Mouse (Mus musculus): ENCODE data around the gene Lamb3. TPM values are rescaled to one million over a fixed set of nuclear protein-coding genes. Genes with fewer than 3 reads are reported as not detected.
"Not testable (repeated sequence)": the region's sequence is repeated elsewhere in the genome, so short reads cannot be mapped to it uniquely, and the experiment has no call there.

The Lamb3 gene
- total RNA-seq, 1 experiment from 2014 or later: 0.76 TPM

DNA sequence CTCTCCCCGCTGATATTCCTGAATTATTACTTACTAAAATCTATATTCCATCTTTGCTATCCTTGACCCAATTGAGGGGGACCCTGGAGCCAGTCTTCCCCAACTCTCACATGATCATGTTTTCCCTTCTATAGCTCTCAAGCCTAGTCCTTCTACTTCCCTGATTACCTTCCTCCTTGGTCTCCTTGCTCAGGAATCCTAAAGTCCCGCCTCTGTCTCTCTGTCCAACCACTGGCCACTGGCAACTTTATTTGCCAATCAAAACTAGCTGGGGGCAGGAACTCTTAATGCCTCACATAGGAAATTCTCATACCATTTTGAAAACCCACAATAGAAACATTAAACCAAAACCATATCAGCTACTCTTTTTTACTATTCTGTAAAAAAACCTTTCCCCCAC, 73.8 kb downstream of the Lamb3 start:
- no peak for DNase-seq

DNA sequence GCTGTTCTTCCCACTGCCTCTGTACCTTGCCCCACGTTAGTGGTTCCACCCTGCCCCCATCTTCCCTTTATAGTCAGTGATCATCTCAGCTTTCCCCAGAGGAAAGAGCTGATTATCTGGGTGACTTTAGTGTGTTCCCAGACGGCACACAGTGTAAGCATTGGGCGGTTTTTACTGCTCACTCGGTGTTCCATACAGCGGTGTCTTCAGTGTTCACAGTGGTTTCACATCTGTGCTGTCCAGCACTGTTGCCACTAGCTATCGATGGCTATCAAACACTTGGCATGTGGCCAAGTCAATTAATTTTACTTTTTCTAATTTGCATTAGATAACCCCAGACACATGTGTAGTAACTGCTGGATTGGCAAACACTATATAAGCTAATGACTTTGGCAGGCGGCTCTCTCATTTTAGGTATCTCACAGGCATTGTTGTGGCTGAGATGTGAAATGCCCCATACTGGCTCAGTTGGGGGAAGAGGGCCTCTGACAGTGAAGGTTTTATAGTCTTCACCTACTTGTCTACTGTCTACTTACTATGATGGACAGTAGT, 76.8 kb downstream of the Lamb3 start:
- DNase-seq: no peak

DNA sequence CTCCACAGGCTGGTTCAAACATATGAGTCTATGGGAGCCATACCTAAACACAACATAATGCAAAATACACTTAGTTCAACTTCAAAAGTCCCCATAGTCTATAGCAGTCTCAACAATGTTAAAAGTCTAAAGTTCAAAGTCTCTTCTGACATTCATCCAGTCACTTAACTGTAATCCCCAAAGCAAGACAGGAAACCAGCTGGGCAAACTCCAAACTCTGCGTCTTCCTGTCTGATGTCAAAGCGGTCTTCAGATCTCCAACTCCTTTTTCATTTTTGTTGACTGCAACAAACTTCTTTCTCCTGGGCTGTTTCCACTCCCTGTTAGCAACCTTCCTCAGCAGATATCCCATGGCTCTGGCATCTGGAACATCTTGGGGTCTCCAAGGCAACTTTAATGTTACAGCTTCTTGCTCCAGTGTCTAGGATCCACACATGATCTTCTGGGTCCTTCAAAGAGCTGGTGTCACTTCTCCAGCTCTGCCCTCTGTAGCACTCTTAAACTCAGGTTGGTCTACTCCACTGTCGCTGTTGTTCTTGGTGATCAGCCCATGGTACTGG, 78.3 kb downstream of the Lamb3 start:
- not testable (repeated sequence) for DNase-seq

DNA sequence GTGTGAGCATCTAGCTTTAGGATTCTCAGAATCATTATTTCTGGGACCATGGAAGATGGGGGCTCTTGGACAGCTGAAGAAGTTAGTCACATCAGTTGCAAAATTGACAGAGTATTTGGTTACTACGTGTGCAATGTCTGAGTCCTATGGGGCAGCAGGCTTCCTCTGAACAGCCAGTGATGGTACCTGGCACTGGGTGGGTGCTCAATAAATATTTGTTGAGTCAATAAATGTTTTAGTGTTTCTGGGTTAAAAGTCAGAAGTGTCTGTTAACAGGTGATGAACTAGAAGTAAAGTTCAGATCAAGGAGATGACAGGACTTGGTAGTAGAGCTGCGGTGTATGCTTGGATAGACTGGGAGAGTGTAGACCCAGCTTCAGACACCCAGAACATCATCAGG, 80.1 kb downstream of the Lamb3 start:
- DNase-seq: no peak

DNA sequence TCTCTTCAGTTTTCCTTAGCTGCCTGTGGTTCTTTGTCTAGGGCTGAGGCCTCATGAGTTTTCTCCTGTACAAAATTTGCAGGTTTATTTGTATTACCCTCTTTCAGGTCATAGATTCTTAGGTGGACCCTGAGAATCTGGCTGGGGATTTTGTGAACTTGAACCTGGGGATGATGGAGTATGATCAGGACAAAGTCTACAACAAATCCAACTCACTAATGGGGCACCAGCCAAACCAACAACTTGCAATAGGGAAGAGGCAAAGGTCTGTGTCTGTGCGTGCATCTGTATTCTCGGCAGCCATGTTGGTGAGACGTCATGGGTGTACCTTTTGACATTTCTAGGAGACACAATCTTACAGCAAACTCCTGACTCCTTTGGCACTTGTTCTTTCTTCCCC, 81.6 kb downstream of the Lamb3 start:
- DNase-seq: no peak

DNA sequence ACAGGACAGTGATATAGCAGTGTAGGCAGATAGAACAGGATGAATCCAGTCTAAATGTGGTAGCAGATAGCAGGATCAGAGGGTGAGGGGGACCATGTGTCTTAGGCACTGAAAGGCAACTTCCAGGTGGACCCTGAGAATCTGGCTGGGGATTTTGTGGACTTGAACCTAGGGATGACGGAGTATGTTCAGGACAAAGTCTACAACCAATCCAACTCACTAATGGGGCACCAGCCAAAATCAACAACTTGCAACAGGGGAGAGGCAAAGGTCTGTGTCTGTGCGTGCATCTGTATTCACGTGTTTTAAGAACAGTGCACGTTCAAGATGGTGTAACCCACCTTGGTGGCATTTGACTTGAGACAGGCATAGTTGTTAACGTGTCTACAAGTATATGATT, 82.4 kb downstream of the Lamb3 start:
- DNase-seq: no peak

DNA sequence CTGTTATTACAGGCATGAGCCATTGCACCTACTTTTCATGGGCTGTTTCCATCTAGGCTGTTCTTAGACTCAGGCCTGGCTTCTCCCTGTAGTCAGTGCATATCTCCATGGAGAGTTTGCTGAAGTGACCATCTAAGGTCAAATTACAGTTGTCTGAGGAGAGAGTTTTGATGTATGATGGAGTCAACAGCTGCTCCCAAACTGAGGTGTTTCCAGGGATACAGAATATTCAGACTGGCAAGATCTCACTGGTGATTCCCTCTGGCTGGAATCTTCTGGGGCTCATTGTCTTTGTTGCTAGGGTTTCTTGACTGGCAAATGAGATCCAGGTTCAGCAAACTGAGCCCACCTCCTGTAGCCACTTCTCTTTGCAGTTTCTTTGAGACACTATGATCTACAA, 83.2 kb downstream of the Lamb3 start:
- DNase-seq: no peak

DNA sequence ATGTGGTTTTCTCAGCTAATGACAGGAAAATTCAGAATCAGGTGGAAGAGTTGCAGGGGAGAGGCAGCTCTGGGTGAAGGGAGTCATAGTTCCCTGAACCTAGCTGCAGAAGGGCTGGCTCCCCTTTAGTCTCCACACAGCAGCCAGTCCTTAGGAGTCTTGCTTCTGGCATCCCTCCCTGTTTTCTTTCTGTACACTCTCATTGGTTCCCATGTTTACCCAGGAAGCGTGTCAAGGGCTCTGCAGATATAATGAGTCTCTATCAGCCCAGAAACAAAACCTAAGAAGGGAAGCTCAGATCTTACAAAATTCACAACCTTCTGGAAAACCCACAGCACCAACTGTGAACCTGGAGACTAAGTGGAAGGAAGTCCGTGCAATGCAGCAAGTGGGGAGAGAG, 85.5 kb downstream of the Lamb3 start:
- no peak for DNase-seq

DNA sequence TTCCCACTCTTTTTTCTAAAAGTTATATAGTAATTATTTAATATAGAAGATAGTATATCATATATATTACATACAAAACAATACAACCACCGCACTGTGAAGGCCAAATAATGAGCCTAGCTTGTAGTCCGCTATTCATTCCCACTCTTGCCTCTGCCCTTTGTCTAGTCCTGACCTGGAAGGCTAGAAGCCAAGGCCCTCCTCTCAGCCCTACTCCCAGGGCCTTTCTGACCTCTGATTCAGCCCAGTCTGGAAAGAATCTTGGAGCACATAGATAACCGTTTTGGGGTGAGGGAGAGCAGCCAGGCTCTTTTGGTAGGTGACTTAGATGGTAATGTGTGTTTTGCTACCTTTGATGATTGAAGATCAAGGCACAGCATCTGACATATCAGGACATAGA, 86.4 kb downstream of the Lamb3 start:
- no peak for DNase-seq

DNA sequence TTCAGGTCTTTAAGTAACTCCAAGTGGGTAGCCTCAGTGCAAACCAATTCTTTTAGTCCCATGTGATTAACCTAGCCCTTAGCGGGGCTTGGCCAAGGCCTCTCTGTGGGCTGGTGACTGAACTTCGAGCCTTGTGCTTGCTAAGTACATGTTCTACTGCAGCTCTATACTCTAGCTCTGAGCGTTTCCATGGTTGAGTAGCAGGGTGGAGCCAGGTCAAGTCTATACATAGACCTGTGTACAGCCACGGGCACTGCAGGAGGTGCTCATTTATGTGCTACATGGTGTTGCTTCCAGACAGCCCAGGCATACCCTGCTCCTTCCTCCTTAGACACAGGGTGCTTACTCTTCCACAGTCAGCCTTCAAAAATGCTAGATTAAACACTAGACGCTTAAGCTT, 88.4 kb downstream of the Lamb3 start:
- no peak for DNase-seq

DNA sequence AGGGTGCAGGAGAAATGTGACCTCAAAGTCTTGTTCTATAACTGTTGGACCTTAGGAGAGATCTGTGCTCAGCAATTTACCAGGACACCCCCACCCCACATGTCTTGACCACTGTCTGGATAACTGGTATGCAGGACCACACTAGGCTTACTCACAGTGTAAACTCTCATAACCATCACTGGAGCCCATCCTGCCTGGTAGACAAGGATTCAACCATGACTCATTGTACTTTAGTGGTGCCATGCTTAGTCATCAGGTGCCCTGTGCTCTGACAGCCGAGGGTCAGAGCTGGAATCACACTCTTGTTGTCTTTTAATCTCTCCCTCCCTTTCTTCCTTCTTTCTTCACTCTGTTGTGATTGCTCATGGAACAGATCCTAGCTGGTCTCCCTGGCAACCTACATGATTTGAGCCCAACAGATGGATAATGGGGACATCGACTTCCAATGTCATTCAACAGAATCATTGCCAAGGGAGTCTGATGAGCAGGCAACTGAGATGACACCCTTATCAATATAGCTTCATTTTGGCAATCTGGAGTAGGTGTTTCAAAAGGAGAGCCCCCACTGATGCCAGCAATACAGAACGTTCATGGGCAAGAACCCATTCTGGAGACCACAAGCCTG, 90.8 kb downstream of the Lamb3 start:
- no peak for DNase-seq

DNA sequence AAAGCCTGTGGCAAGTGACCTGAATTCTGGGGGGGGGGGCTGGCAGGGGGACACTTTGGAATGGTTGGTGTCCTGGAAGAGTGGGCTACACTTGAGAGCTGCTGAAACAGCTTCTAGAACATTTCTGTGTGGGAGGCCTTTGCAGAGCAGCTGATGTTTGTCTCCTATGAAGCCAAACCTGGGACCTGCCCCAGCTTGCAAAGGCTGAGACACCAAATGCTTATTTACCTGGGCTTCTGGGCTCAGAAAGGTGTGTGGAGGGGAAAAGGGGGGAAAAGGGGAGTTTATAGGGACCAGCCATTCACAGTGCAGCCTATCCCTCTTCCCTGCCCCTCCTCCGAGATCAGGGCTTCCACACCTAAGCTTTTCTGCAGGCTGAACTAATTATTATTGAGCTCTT, 92.5 kb downstream of the Lamb3 start:
- DNase-seq: no peak

DNA sequence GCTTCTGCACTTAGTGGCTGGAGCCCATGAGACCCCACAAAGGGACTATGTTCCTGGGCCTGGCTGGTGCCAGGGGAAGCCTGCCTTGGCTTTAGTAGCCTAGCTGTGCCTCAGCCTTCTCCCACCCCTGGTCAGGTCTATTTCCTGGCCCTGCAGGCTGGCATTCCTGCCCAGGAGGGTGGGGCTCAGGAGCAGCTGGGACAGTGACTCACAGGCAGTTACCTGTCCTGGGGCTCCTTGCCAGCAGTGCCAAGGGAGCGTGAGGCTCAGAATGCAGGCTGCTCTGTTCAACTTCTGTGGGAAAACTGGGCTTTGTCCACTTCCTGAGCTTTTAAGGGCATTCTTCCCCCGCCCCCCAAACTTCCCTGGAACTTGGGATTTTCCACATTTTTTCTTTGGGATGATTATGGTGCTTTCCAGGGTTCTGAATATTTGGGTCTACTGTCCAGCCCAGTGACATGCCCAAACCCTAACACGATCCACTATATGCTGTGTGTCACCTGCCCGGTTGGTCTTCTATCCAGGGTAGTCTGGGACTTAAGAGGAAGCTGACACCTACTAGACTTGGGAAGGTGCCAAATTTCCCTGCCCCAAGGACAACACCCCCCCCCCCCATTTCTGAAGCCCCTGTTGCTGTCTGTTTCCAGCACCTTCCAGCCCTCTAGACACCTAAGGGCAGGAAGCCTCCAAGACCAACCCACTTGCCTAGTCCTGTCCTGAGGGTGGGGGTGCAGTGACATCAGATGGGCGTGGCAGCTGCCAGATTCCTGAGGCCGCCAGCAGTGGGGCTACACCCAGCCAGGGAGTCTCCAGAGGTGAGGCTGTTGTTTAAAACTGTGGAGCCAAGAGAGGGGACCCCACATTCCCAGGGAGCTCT, 94.0 kb downstream of the Lamb3 start:
- no peak for DNase-seq

DNA sequence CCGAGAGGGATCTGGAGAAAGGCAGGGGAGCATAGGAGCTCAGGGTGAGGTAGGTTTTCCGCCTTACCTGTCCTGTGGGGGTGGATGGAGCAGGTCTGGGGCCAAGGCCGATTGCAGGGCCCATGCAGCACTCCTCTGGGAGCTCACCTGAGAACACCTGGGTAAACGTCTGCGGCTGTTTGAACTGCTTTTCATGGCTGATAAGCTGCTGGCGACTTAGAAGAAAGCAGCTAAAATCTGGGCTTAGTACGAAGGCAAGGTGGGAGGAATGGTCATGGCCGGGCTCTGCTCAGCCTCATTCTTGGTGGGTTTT, 94.5 kb downstream of the Lamb3 start:
- DNase-seq: no peak

DNA sequence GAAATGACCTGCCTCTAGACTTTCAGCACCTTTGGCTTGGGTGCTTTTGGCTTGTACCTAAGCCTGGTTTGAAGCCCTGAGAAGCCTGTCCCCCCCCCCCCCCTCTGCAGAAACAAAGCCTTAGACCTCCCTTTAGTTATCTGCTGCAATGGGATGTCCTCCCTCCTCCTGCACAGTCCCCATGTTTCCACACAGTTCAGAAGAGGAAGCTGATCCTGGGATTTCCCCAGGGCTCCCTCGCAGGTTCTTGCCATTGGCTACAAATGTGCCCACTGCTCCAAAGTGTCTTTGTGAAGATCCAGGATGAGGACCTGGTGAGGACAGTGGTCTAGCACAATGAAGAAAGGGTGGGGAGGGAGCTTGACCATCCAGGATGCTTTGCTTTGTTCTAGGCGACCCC, 95.6 kb downstream of the Lamb3 start:
- no peak for DNase-seq

DNA sequence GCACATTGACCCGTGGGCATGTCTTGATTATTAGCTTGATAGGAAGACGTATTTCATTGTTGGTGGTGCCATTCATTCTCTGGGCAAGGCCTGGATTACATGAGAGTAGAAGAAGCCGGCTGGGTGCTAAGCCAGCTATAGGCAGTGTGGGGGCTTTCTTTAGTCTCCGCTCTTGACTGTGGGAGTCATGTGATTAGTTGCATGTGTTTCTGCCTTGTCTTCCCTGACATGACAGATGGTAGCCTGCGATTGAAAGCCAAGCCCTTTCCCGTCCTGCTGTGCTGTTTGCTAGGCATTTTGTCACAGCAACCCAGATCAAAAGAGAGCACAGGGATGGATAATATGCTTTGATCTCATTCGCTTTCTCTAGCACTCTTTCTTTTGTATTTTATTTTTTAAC, 97.9 kb downstream of the Lamb3 start:
- DNase-seq: no peak

DNA sequence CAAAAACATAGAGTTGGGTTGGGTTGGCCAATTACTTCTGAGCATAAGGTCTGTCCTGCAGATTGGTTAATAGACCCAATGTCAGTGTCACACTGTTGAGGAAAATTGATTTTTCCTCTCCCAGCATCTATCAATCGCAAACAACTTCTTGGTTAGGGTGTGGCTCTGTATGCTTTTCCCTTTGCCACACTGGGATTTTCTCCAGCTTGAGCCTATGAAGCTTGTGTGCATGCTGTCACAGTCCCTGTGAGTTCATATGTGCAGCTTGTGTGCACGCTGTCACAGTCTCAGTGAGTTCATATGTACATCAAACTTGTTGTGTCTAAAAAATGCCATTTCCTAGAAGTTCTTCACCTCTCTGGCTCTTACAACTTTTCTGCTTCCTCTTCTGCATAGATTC, 99.3 kb downstream of the Lamb3 start:
- DNase-seq: no peak

DNA sequence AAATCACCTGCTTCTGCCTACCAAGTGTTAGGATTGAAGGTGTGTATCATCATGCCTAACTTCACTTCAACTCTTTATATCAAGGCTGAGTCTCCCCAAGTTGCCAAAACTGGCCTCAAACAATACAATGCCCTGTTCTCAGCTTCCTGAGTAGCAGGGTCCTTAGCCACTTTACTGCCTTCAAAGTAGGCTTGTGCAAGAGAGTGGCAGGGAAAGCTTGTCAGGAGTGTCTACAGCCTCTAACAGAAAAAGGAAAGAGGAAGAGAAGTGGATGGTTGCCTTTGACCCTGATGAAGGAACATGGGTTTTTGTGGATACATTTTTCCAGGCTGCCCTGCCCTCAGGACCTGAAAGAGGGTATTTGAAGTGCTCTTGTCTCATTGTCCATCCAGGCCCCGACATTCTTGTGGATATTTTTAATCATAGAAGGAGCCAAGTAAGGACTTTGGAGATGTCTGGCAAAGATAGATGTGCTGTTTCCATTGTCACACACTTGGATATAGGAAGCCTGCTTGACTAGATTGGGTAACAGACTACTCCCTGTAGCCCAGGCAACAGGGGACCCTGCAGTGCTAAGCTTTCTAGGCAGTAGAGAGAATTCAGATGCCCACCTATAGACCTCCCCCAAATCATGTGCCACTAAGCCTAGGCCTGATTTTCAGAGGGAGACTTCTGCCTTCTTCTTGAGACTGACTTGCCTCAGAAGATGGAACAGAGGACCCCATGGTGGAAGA, 102.5 kb downstream of the Lamb3 start:
- no peak for DNase-seq

DNA sequence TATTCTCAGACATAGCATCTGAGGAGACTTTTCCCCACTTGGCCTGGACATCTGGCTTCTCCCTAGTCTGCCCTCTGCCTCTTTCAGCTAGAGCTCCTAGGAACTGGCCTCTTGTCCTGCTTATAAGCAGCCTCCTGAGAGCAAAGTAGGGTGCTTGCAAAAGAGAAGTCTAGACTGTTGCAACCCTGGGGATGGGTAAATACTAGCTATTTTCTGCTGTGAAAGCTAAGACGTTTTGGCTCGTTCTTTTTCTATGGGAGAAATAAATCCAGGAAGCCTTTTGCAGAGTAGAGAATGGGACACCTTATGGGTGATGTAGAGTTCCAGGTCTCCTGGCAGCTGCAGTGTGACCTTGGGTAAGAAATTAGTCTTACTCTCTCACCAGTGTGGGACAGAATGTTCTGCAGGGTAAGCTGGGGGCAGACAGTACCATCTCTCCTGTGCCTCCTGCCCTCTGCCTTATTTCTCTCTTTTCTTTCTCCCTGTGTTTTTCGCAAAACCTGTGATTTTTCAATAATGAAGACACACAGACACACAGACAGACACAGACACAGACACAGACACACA, 103.1 kb downstream of the Lamb3 start:
- no peak for DNase-seq

DNA sequence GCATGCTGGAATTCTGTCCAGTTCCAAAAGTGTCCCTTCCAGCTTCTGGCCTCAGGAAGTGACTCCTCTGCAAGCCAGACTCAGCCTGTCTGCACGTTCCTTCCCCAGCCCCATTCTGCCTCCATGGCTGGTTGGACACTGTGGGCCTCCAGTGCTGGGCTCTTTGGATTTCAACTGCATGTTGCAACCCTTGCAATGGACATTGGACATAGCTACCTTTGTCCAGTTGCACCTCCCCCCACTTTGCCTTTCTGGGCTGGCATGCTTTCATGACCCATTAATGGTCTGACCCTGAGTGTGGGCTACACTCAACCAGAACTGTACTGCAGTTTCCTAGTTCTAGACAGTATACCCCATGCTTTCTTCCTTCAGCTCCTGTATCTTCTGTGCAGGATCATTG, 104.1 kb downstream of the Lamb3 start:
- no peak for DNase-seq

DNA sequence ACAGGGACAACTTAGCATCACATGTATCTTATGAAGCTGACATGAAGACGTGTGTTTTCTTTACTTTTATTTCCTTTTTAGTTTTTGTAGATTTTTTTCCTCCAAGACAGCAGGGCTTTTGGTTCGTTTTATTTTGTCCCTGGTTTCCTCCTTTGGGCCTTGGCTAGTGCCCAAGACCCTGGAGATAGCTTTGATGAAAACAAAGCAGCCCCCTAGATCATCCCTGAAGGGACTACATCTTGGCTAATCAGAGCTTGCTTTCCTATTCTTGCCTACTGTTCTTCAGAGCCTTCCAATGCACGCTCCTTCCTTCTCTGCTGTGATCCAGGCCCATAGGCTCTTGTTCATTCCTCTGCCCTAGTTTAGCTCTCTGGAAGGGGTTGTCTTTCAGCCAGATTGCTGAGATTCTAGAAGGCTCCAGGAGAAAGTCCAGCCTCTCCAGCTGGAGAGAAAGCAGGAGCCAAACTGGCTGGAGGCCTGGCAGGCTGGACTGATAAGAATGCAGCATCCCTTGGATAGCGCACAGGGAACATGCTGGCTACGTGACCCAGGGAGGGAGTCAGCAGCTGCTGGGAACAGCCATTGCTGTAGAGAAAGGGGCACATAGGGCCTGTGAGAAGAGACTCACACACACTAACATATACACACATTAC, 108.3 kb downstream of the Lamb3 start:
- DNase-seq: peak; percentile 54

DNA sequence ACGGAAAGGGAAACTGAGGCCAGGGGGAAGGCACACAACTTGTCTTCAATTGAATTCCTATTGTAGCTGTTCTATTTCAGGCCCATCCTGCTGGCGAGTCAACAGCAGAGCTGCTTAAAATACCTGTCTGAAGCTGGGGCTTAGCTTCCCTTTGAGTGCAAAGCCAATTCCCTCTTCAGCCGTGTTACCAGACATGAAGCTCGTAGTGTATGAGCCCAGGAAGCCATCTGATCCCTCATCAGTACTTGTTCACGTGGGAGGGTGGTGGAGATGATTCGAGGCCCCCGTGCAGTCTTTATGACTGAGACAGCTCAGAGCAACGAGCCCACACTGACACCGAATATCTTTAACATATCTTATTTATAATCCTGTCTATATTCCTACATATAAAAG, 108.9 kb downstream of the Lamb3 start:
- DNase-seq: no peak

All from adrenal gland, postnatal 25 days (tissue).